Mouse (Mus musculus) spleen, postnatal 36 days (tissue): ENCODE measurements around the gene Cfap69.
A peak's percentile ranks its signal among the peaks of the same experiment; 100 is the strongest.

Experiments
- DNase-seq, 2 experiments: peaks; one replicate each; pipeline ENCODE4 v3.0.0; 2022; ENCODE audit warnings: low spot score in 2 of 2, mixed read lengths in 1 of 2

The Cfap69 gene

GRCm38 (mm10) chr5:5657932-5658331 lies 6.1 kb downstream of the Cfap69 start:
- no peak for DNase-seq

- no peak for DNase-seq
Measured at GRCm38 (mm10) chr5:5648817-5649569, 15.0 kb downstream of the Cfap69 start.

GRCm38 (mm10) chr5:5646173-5646572 lies 17.9 kb downstream of the Cfap69 start:
- no peak for DNase-seq

GRCm38 (mm10) chr5:5638496-5638895 lies 25.5 kb downstream of the Cfap69 start:
- no peak for DNase-seq

GRCm38 (mm10) chr5:5625491-5625890 lies 38.5 kb downstream of the Cfap69 start:
- DNase-seq: no peak

GRCm38 (mm10) chr5:5618329-5618728 lies 45.7 kb downstream of the Cfap69 start:
- no peak for DNase-seq

GRCm38 (mm10) chr5:5610540-5610939 lies 53.5 kb downstream of the Cfap69 start:
- no peak for DNase-seq

- DNase-seq: no peak
Measured at GRCm38 (mm10) chr5:5587686-5588085, 76.4 kb downstream of the Cfap69 start.

GRCm38 (mm10) chr5:5573749-5574317 lies 90.2 kb downstream of the Cfap69 start, which contains the start of gene Gm8773:
Gene Gm8773 (plus strand): TSS chr5:5573799.
- no peak for DNase-seq

GRCm38 (mm10) chr5:5562435-5562834 lies 101.6 kb downstream of the Cfap69 start:
- DNase-seq: no peak

GRCm38 (mm10) chr5:5561041-5561706 lies 102.9 kb downstream of the Cfap69 start:
- DNase-seq: no peak

GRCm38 (mm10) chr5:5559798-5560197 lies 104.2 kb downstream of the Cfap69 start:
- DNase-seq: no peak

- peak; percentile 81 to 85 for DNase-seq
Measured at GRCm38 (mm10) chr5:5559079-5559740, 104.8 kb downstream of the Cfap69 start, which contains the start of gene Gtpbp10. Gene Gtpbp10 (minus strand): TSS chr5:5559538.

- DNase-seq: no peak
Measured at GRCm38 (mm10) chr5:5551110-5551509, 112.9 kb downstream of the Cfap69 start.

- no peak for DNase-seq
Measured at GRCm38 (mm10) chr5:5540385-5540784, 123.7 kb downstream of the Cfap69 start.

- DNase-seq: no peak
Measured at GRCm38 (mm10) chr5:5539771-5540170, 124.3 kb downstream of the Cfap69 start.

- DNase-seq: no peak
Measured at GRCm38 (mm10) chr5:5536131-5536530, 127.9 kb downstream of the Cfap69 start.

- DNase-seq: no peak
Measured at GRCm38 (mm10) chr5:5533656-5534420, 130.2 kb downstream of the Cfap69 start.
